Mouse (Mus musculus): Measurements from ENCODE around the gene Ppil3. TPM values are rescaled to one million over a fixed set of nuclear protein-coding genes. Genes with fewer than 3 reads are reported as not detected.

The Ppil3 gene
- polyA plus RNA-seq, 1 experiment from 2014 or later: 64.1 TPM

- H3K27ac ChIP-seq (ENCODE audit: low read depth): no peak overlapping the region
- H3K4me3 ChIP-seq (ENCODE audit: low read depth, low read length): no peak overlapping the region
- H3K36me3 ChIP-seq (ENCODE audit: control insufficient read depth, insufficient read depth, low read length): peaks cover 85% of the 10 kb centered on the region
- whole genome bisulfite sequencing: 93% methylated on average over 5 of the region's 5 CpGs
- no peaks in the 10 kb centered on the region for H3K9me3 ChIP-seq (ENCODE audit: control insufficient read depth, low read length)
- H3K4me1 ChIP-seq (replicated peaks; ENCODE audit: control insufficient read depth, insufficient read depth, low read length): no peaks in the 10 kb centered on the region
- no peaks in the 10 kb centered on the region for H3K27me3 ChIP-seq (replicated peaks; ENCODE audit: control insufficient read depth, insufficient read depth, low read length)
- no peak overlapping the region for H3K9ac ChIP-seq (ENCODE audit: low read length)
- ATAC-seq (replicated peaks; ENCODE audit: low FRiP score, low TSS enrichment, low read depth) (no peak), DNase-seq (ENCODE audit: low spot score) (no peak)
- H3K4me2 ChIP-seq (ENCODE audit: low read length): no peak overlapping the region
Measured at GRCm38 (mm10) chr1:58403745-58404144, 41.5 kb downstream of the Ppil3 start.

GRCm38 (mm10) chr1:58401396-58401795 is 43.9 kb downstream of the Ppil3 start:
- Histone ChIP-seq H3K27me3 (replicated peaks; ENCODE audit: control insufficient read depth, insufficient read depth, low read length) (no peaks in the 10 kb centered on the region), H3K9me3 (ENCODE audit: control insufficient read depth, low read length) (no peaks in the 10 kb centered on the region), H3K4me1 (replicated peaks; ENCODE audit: control insufficient read depth, insufficient read depth, low read length) (no peaks in the 10 kb centered on the region), H3K36me3 (ENCODE audit: control insufficient read depth, insufficient read depth, low read length) (peaks cover 88% of the 10 kb centered on the region), H3K9ac (ENCODE audit: low read length) (no peak overlapping the region), H3K4me2 (ENCODE audit: low read length) (no peak overlapping the region), H3K27ac (ENCODE audit: low read depth) (no peak overlapping the region), H3K4me3 (ENCODE audit: low read depth, low read length) (no peak overlapping the region)
- 89% methylated on average over 6 of the region's 6 CpGs for WGBS
- DNase-seq (ENCODE audit: low spot score) (no peak), ATAC-seq (replicated peaks; ENCODE audit: low FRiP score, low TSS enrichment, low read depth) (no peak)

GRCm38 (mm10) chr1:58397731-58398130 is 47.6 kb downstream of the Ppil3 start:
- no peak for DNase-seq (ENCODE audit: low spot score)
- no peak for ATAC-seq (replicated peaks; ENCODE audit: low FRiP score, low TSS enrichment, low read depth)
- Histone ChIP-seq H3K27ac (ENCODE audit: low read depth) (no peak overlapping the region), H3K4me2 (ENCODE audit: low read length) (no peak overlapping the region), H3K9ac (ENCODE audit: low read length) (no peak overlapping the region), H3K4me1 (replicated peaks; ENCODE audit: control insufficient read depth, insufficient read depth, low read length) (no peaks in the 10 kb centered on the region; the same call in 1 of the 2 replicates), H3K9me3 (ENCODE audit: control insufficient read depth, low read length) (no peaks in the 10 kb centered on the region), H3K27me3 (replicated peaks; ENCODE audit: control insufficient read depth, insufficient read depth, low read length) (no peaks in the 10 kb centered on the region), H3K4me3 (ENCODE audit: low read depth, low read length) (no peak overlapping the region), H3K36me3 (ENCODE audit: control insufficient read depth, insufficient read depth, low read length) (peaks cover 81% of the 10 kb centered on the region)
- 95% methylated on average over 6 of the region's 6 CpGs for WGBS

- no peaks in the 10 kb centered on the region for H3K27me3 ChIP-seq (replicated peaks; ENCODE audit: control insufficient read depth, insufficient read depth, low read length)
- H3K4me1 ChIP-seq (replicated peaks; ENCODE audit: control insufficient read depth, insufficient read depth, low read length): peaks cover 8% of the 10 kb centered on the region
- 94% methylated on average over 1 of the region's 1 CpGs for WGBS
- peaks cover 65% of the 10 kb centered on the region for H3K36me3 ChIP-seq (ENCODE audit: control insufficient read depth, insufficient read depth, low read length)
- no peaks in the 10 kb centered on the region for H3K9me3 ChIP-seq (ENCODE audit: control insufficient read depth, low read length)
- no peak overlapping the region for H3K9ac ChIP-seq (ENCODE audit: low read length)
- ATAC-seq (replicated peaks; ENCODE audit: low FRiP score, low TSS enrichment, low read depth): no peak
- H3K27ac ChIP-seq (ENCODE audit: low read depth): no peak overlapping the region
- no peak for DNase-seq (ENCODE audit: low spot score)
- H3K4me2 ChIP-seq (ENCODE audit: low read length): no peak overlapping the region
- H3K4me3 ChIP-seq (ENCODE audit: low read depth, low read length): no peak overlapping the region
Measured at GRCm38 (mm10) chr1:58396179-58396578, 49.1 kb downstream of the Ppil3 start.

GRCm38 (mm10) chr1:58395341-58395740 is 49.9 kb downstream of the Ppil3 start:
- Histone ChIP-seq H3K27me3 (replicated peaks; ENCODE audit: control insufficient read depth, insufficient read depth, low read length) (no peaks in the 10 kb centered on the region), H3K9me3 (ENCODE audit: control insufficient read depth, low read length) (no peaks in the 10 kb centered on the region), H3K27ac (ENCODE audit: low read depth) (no peak overlapping the region), H3K4me2 (ENCODE audit: low read length) (no peak overlapping the region), H3K4me1 (replicated peaks; ENCODE audit: control insufficient read depth, insufficient read depth, low read length) (peaks cover 8% of the 10 kb centered on the region), H3K36me3 (ENCODE audit: control insufficient read depth, insufficient read depth, low read length) (peaks cover 57% of the 10 kb centered on the region), H3K9ac (ENCODE audit: low read length) (no peak overlapping the region), H3K4me3 (ENCODE audit: low read depth, low read length) (no peak overlapping the region)
- DNase-seq (ENCODE audit: low spot score): no peak
- WGBS: 90% methylated on average over 3 of the region's 3 CpGs
- no peak for ATAC-seq (replicated peaks; ENCODE audit: low FRiP score, low TSS enrichment, low read depth)

- Histone ChIP-seq H3K27me3 (replicated peaks; ENCODE audit: control insufficient read depth, insufficient read depth, low read length) (no peaks in the 10 kb centered on the region), H3K9me3 (ENCODE audit: control insufficient read depth, low read length) (no peaks in the 10 kb centered on the region)
- WGBS: 1% methylated on average over 60 of the region's 90 CpGs
Measured at GRCm38 (mm10) chr1:58393284-58394195, 51.7 kb downstream of the Ppil3 start.

GRCm38 (mm10) chr1:58392652-58393283 is 52.5 kb downstream of the Ppil3 start, which contains the start of gene Bzw1:
Gene Bzw1, plus strand, starts transcription at chr1:58392898.
- peaks cover 8% of the 10 kb centered on the region for H3K4me1 ChIP-seq (replicated peaks; ENCODE audit: control insufficient read depth, insufficient read depth, low read length)
- H3K36me3 ChIP-seq (ENCODE audit: control insufficient read depth, insufficient read depth, low read length): peaks cover 31% of the 10 kb centered on the region
- H3K27me3 ChIP-seq (replicated peaks; ENCODE audit: control insufficient read depth, insufficient read depth, low read length): no peaks in the 10 kb centered on the region
- ATAC-seq (replicated peaks; ENCODE audit: low FRiP score, low TSS enrichment, low read depth) (peak; percentile 98), DNase-seq (ENCODE audit: low spot score) (peak; percentile 98)
- H3K27ac ChIP-seq (ENCODE audit: low read depth): peak within 1 kb of the TSS; percentile 98
- peak within 1 kb of the TSS; percentile 90 for H3K4me3 ChIP-seq (ENCODE audit: low read depth, low read length)
- peak within 1 kb of the TSS; percentile 87 for H3K9ac ChIP-seq (ENCODE audit: low read length)
- H3K9me3 ChIP-seq (ENCODE audit: control insufficient read depth, low read length): no peaks in the 10 kb centered on the region
- peak within 1 kb of the TSS; percentile 89 for H3K4me2 ChIP-seq (ENCODE audit: low read length)
- WGBS: under 1% methylated on average over 54 of the region's 61 CpGs

More at GRCm38 (mm10) chr1:58393284-58394195, 51.7 kb downstream of the Ppil3 start:
- Histone ChIP-seq H3K4me1 (replicated peaks; ENCODE audit: control insufficient read depth, insufficient read depth, low read length) (peaks cover 8% of the 10 kb centered on the region), H3K4me2 (ENCODE audit: low read length) (peak overlapping the region; percentile 89), H3K4me3 (ENCODE audit: low read depth, low read length) (peak overlapping the region; percentile 90), H3K27ac (ENCODE audit: low read depth) (peak overlapping the region; percentile 98), H3K9ac (ENCODE audit: low read length) (peak overlapping the region; percentile 87), H3K36me3 (ENCODE audit: control insufficient read depth, insufficient read depth, low read length) (peaks cover 39% of the 10 kb centered on the region)
- ATAC-seq (replicated peaks; ENCODE audit: low FRiP score, low TSS enrichment, low read depth) (peak; percentile 65), DNase-seq (ENCODE audit: low spot score) (peak; percentile 75)

GRCm38 (mm10) chr1:58392268-58392651 is 53.0 kb downstream of the Ppil3 start:
- under 1% methylated on average over 16 of the region's 16 CpGs for WGBS
- peak overlapping the region; percentile 98 for H3K27ac ChIP-seq (ENCODE audit: low read depth)
- no peak; the same call in 1 of the 2 replicates for ATAC-seq (replicated peaks; ENCODE audit: low FRiP score, low TSS enrichment, low read depth)
- H3K4me1 ChIP-seq (replicated peaks; ENCODE audit: control insufficient read depth, insufficient read depth, low read length): peaks cover 8% of the 10 kb centered on the region
- no peak for DNase-seq (ENCODE audit: low spot score)
- peak overlapping the region; percentile 89 for H3K4me2 ChIP-seq (ENCODE audit: low read length)
- peak overlapping the region; percentile 90 for H3K4me3 ChIP-seq (ENCODE audit: low read depth, low read length)
- no peaks in the 10 kb centered on the region for H3K9me3 ChIP-seq (ENCODE audit: control insufficient read depth, low read length)
- peaks cover 26% of the 10 kb centered on the region for H3K36me3 ChIP-seq (ENCODE audit: control insufficient read depth, insufficient read depth, low read length)
- no peaks in the 10 kb centered on the region for H3K27me3 ChIP-seq (replicated peaks; ENCODE audit: control insufficient read depth, insufficient read depth, low read length)
- H3K9ac ChIP-seq (ENCODE audit: low read length): peak overlapping the region; percentile 87
